Mouse (Mus musculus) limb, embryonic 12.5 days (tissue): ENCODE results near the gene Litaf. TPM values are rescaled to one million over a fixed set of nuclear protein-coding genes. Genes with fewer than 3 reads are reported as not detected.
A peak's percentile ranks its signal among the peaks of the same experiment; 100 is the strongest.

Source experiments
- ATAC-seq: fragments of 200-750 bp; cut with Nextera tagmentation; 2 replicates; pipeline ENCODE4 v1.8.0; 2017; ENCODE audit warnings: low read depth, moderate TSS enrichment; ENCODE audit not compliant: insufficient number of reproducible peaks, insufficient read depth, low FRiP score, low TSS enrichment
- H3K27ac ChIP-seq: fragments of 300-500 bp; sonication (generic); 2 replicates; pipeline ENCODE4 v1.5.1; 2016; ENCODE audit warnings: mild to moderate bottlenecking, moderate library complexity
- H3K27me3 ChIP-seq: fragments of 300-500 bp; sonication (generic); 2 replicates; pipeline ENCODE4 v1.6.1; 2016; ENCODE audit warnings: mild to moderate bottlenecking, moderate library complexity
- H3K36me3 ChIP-seq: fragments of 300-500 bp; sonication (generic); 2 replicates; pipeline ENCODE4 v1.6.1; 2016; ENCODE audit warnings: mild to moderate bottlenecking, moderate library complexity
- H3K4me1 ChIP-seq: fragments of 300-500 bp; sonication (generic); replicated peaks from 2 replicates; pipeline ENCODE4 v1.6.1; 2016
- H3K4me2 ChIP-seq: fragments of 300-500 bp; sonication (generic); 2 replicates; pipeline ENCODE4 v1.6.1; 2016; ENCODE audit warnings: mild to moderate bottlenecking, moderate library complexity
- H3K4me3 ChIP-seq: fragments of 300-500 bp; sonication (generic); replicated peaks from 2 replicates; pipeline ENCODE4 v1.5.1; 2016; ENCODE audit warnings: mild to moderate bottlenecking
- H3K9ac ChIP-seq: fragments of 300-500 bp; sonication (generic); replicated peaks from 2 replicates; pipeline ENCODE4 v1.6.1; 2016; ENCODE audit warnings: mild to moderate bottlenecking, moderate library complexity
- H3K9me3 ChIP-seq: fragments of 300-500 bp; sonication (generic); 2 replicates; pipeline ENCODE4 v1.6.1; 2016; ENCODE audit warnings: mild to moderate bottlenecking, moderate library complexity
- WGBS: fragments of 180-500 bp; shearing (Covaris S2); methylation state at CpG from one replicate; pipeline ENCODE4 v1.1.7; 2016; 5-methylcytosine and 5-hydroxymethylcytosine counted together
- polyA plus RNA-seq: library from polyadenylated mRNA; unstranded; fragments of >200 nt; fragmentation: Nextera tagmentation; extraction: Ambion mirVana; gene quantifications from 2 replicates; pipeline ENCODE4 v1.2.1, GENCODE M21; 2016

Gene Litaf
- polyA plus RNA-seq, 1 experiment from 2014 or later, result 103 TPM

DNA sequence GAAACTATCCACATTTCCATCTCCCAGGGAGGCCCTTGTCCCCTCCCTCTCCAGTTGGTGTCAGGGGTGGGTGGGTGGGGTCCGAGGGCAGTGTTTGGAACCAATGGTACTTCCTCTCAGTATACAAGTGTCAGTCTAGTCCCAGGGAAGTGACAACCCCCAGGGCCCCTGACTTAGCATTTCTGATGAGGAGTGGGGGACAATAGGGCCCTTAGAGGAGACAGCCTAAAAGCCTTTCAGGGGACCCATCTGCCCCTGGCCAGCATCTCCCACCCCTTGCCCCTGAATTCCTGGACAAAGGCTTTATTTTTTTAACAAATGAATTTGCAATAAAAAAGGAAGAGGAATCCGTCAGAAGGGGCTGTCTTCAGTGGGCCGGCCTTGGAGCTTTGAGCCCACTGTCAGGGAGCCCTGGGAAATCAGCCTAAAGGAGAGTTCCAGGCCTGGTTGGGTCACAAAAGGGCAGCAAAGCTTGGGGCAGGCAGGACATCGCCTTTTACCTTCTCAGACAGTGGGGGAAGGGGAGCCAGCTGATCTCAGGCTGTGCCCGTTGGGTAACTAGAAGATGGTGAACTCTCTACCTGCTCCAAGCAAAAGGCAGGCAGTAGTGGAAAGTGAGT, 129.1 kb downstream of the Litaf start:
- Histone ChIP-seq H3K27ac (no peak overlapping the region), H3K4me1 (no peaks in the 10 kb centered on the region), H3K4me3 (no peak overlapping the region), H3K36me3 (no peaks in the 10 kb centered on the region), H3K4me2 (no peak overlapping the region), H3K9ac (no peak overlapping the region), H3K27me3 (no peaks in the 10 kb centered on the region), H3K9me3 (no peaks in the 10 kb centered on the region)
- 54% methylated on average over 5 of the region's 5 CpGs for WGBS
- ATAC-seq, result no peak

DNA sequence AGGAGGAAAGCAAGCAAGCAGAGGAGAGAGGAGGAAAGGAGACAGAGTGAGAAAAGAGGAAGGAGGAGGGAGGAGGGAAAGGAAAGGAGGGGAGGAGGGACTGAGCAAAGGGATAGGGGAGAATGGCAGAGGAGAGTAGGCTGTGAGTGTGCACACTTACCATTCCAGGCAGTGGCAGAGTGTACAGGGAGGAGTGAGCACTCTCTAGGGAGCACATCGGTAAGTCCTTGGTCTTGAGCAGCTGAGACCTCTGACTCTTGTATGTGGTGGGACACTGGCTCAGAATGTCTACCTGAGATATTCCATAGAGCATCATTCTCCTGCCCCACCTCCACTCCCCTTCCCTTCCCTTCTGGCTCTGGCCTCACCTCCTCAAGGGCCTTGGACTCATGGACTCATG, 131.9 kb downstream of the Litaf start:
- H3K36me3 ChIP-seq, result no peaks in the 10 kb centered on the region
- H3K27me3 ChIP-seq, result no peaks in the 10 kb centered on the region
- no peak overlapping the region for H3K4me2 ChIP-seq
- peaks cover 14% of the 10 kb centered on the region for H3K9me3 ChIP-seq
- no peak overlapping the region for H3K27ac ChIP-seq
- ATAC-seq, result no peak
- no peak overlapping the region for H3K4me3 ChIP-seq
- 100% methylated on average over 1 of the region's 1 CpGs for WGBS
- no peak overlapping the region for H3K9ac ChIP-seq
- H3K4me1 ChIP-seq, result no peaks in the 10 kb centered on the region

DNA sequence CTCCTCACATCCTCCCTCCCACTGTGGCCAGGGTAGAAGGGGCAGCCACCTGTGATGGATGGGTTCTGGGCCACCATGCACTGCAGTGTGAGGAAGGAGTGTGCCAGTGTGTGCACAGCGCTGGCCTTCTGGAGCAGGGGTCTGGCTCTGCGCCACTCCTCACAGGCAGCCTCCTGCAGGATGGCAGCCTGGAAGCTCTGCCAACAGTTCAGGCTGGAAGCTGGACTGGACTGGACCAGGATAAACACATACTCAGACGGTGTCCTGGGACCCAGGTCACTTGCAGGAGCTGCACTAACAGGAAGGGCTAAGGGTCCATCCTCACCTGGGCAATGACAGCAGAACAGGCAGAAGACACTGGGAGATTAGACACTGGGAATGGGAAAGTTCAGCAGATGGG, 132.6 kb downstream of the Litaf start:
- no peaks in the 10 kb centered on the region for H3K4me1 ChIP-seq

DNA sequence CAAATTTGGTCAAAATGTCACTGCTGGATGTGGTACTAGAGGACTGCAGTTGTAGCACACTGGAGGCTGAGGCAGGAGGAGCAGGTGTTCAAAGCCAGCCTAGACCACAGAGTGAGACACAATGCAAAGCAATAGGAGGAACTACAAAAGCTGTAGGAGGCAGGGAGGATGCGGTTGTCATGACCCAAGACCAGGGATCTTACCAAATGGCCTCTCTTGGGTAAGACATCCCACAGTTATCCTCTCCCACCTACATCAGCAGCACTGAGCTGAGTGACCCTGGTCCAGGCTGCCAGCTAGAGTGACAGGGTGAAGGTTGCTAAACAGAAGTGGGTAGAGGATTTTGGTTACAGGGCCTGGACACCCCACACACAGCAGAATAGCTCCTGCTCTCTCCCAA, 138.9 kb downstream of the Litaf start:
- no peaks in the 10 kb centered on the region; the same call in 1 of the 2 replicates for H3K4me1 ChIP-seq
- WGBS, result 91% methylated on average over 1 of the region's 1 CpGs
- no peak overlapping the region for H3K27ac ChIP-seq
- H3K9ac ChIP-seq, result no peak overlapping the region
- H3K9me3 ChIP-seq, result peaks cover 14% of the 10 kb centered on the region
- no peak for ATAC-seq
- no peaks in the 10 kb centered on the region for H3K27me3 ChIP-seq
- H3K4me2 ChIP-seq, result no peak overlapping the region
- H3K4me3 ChIP-seq, result no peak overlapping the region
- no peaks in the 10 kb centered on the region for H3K36me3 ChIP-seq

More for the DNA sequence above, 132.6 kb downstream of the Litaf start:
- no peak for ATAC-seq
- Histone ChIP-seq H3K4me3 (no peak overlapping the region), H3K4me2 (no peak overlapping the region), H3K27ac (no peak overlapping the region), H3K36me3 (no peaks in the 10 kb centered on the region), H3K9ac (no peak overlapping the region), H3K9me3 (peaks cover 14% of the 10 kb centered on the region), H3K27me3 (no peaks in the 10 kb centered on the region)
- 90% methylated on average over 3 of the region's 3 CpGs for WGBS

DNA sequence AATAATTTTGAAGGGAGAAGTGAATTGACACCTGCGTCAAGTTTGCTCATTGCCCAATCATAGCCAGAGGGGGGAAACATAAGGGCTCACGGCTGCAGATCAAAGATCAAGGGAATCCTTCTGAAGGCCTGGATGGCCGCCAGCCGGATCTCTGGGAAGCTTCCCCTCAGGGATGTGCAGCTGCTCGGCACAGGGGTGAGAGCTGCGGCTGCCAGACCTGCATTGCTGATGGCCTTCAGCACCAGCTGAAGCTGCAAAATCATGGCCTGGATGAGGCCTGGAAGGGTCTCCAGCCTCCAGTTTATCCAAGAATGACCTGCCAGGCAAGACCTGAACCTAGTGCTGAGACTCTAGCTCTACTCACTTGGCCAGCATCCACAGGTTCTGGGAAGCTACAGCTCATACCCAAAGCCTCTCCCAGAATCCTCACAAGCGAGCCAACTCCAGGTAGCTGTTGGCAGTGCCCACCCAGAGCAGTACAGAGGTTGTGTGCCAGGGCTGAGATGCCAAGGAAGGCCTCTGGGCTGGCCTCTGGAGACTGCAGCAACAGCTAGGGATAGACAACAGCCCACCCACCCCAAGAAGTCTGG, 140.3 kb downstream of the Litaf start:
- H3K36me3 ChIP-seq, result no peaks in the 10 kb centered on the region
- H3K27ac ChIP-seq, result peak overlapping the region; percentile 45; the same call in 1 of the 2 replicates
- 28% methylated on average over 7 of the region's 7 CpGs for WGBS
- H3K9me3 ChIP-seq, result peaks cover 11% of the 10 kb centered on the region
- no peak overlapping the region for H3K4me2 ChIP-seq
- no peak for ATAC-seq
- no peak overlapping the region for H3K9ac ChIP-seq
- H3K4me3 ChIP-seq, result no peak overlapping the region
- no peaks in the 10 kb centered on the region for H3K27me3 ChIP-seq
- H3K4me1 ChIP-seq, result no peaks in the 10 kb centered on the region; the same call in 1 of the 2 replicates

DNA sequence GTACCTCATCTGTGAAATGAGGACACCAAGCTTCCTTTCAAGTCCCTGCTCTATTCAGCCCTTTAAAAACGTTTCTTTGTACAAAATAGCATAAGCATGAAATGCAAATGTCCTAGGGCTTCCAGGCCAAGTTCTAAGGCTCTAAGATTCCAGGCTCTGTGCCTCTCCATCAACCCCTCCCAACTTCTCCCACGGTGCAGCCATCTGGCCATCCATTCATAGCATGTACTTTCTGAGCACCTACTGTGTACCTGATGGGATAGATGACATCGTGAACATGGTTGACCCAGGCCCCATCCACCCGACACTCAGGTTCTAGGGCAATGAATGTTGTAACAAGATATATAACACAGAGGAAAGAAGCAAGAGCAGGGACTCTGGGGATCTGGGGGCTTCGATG, 142.4 kb downstream of the Litaf start:
- Histone ChIP-seq H3K4me3 (no peak overlapping the region), H3K9me3 (no peaks in the 10 kb centered on the region), H3K27me3 (no peaks in the 10 kb centered on the region), H3K9ac (no peak overlapping the region), H3K36me3 (no peaks in the 10 kb centered on the region), H3K4me2 (no peak overlapping the region), H3K4me1 (peaks cover 4% of the 10 kb centered on the region; the same call in 1 of the 2 replicates), H3K27ac (no peak overlapping the region)
- no peak for ATAC-seq
- WGBS, result 77% methylated on average over 5 of the region's 5 CpGs

DNA sequence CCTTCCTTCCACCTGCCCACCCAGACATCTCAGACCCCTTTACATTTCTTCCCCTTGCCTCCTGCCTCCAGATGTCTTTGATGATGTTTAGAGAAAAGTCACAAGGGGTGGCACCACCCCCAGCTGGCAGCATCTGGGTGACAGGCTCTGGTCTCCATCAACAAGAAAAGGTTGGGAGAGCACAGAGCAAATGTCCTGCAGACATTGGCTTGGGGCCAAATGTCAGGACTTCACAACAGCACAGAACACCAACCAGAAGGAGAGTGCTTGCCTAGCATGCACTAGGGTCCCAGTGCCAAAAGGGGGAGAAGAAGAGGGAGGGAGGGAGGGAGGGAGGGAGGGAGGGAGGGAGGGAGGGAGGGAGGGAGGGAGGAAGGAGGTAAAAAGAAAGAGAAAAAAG, 146.1 kb downstream of the Litaf start:
- no peaks in the 10 kb centered on the region for H3K36me3 ChIP-seq

DNA sequence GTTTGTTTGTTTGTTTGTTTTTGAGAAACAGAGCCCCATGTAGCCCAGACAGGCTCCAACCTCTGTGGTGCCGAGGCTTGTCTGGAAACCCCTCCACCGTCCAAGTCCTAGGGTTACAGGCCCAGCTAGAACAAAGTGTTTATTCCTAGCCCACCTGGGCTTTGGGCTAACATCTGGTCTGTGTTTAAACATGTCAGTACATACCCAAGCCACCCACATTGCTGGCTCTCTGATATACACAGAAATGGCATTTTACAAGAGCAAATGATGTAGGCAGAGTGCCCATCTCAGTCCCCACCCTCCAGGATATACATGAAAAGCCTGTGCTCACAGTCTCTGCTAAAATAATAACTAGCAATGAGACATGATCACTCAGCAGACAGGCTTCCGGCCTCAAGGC, 149.7 kb downstream of the Litaf start:
- no peak overlapping the region for H3K9ac ChIP-seq
- H3K36me3 ChIP-seq, result no peaks in the 10 kb centered on the region
- WGBS, result 35% methylated on average over 3 of the region's 3 CpGs
- ATAC-seq, result no peak
- H3K27ac ChIP-seq, result no peak overlapping the region
- no peak overlapping the region for H3K4me2 ChIP-seq
- H3K4me3 ChIP-seq, result no peak overlapping the region
- H3K4me1 ChIP-seq, result peaks cover 19% of the 10 kb centered on the region
- H3K9me3 ChIP-seq, result no peaks in the 10 kb centered on the region
- no peaks in the 10 kb centered on the region for H3K27me3 ChIP-seq

More for the DNA sequence above, 146.1 kb downstream of the Litaf start:
- H3K4me1 ChIP-seq, result peaks cover 14% of the 10 kb centered on the region
- no peaks in the 10 kb centered on the region for H3K9me3 ChIP-seq
- H3K4me2 ChIP-seq, result no peak overlapping the region
- no peaks in the 10 kb centered on the region for H3K27me3 ChIP-seq
- H3K9ac ChIP-seq, result no peak overlapping the region
- H3K4me3 ChIP-seq, result no peak overlapping the region
- H3K27ac ChIP-seq, result no peak overlapping the region
- no peak for ATAC-seq

DNA sequence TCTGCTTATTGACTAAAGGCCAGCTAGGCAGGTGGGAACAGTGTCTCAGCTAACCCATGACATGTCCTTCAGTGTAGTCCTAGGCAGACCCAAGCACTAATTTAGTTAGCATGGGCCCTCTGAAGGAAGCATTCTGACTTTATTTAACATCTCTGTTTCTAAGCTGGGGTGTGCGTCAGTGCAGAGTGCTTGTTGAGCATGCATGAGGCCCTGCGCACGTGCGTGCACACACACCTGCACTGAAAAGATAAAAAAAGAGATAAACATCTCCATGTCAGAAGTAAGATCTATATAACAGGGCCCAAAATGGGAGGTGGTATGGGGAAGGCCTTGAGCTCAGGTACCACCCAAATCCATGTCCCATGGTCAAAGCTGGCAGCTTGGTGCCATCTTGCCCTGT, 150.9 kb downstream of the Litaf start:
- Histone ChIP-seq H3K36me3 (no peaks in the 10 kb centered on the region), H3K9me3 (no peaks in the 10 kb centered on the region), H3K27me3 (no peaks in the 10 kb centered on the region), H3K27ac (no peak overlapping the region), H3K4me2 (no peak overlapping the region), H3K4me1 (peaks cover 24% of the 10 kb centered on the region), H3K9ac (no peak overlapping the region), H3K4me3 (no peak overlapping the region)
- ATAC-seq, result no peak
- 96% methylated on average over 4 of the region's 4 CpGs for WGBS

DNA sequence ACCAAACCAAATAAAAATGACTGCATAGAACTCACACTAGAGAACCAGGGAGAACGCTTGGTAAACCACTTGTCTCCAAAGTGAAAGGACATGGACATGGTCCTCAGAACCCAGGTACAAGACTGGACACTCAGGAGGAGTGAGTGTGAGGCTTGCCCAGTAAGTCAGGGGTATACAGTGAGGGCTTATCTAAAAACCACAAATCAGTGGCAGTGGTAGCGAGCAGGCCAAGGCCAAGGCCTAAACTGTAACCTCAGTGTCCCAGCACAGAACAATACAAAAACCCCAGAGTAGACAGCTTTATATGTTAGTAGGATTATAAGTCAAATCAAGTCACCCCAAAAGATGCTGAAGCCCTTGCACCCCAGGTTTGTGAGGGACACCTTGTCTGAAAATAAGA, 154.9 kb downstream of the Litaf start:
- H3K9me3 ChIP-seq, result no peaks in the 10 kb centered on the region
- H3K27me3 ChIP-seq, result no peaks in the 10 kb centered on the region
- H3K9ac ChIP-seq, result no peak overlapping the region
- no peak overlapping the region for H3K27ac ChIP-seq
- ATAC-seq, result no peak
- peaks cover 14% of the 10 kb centered on the region for H3K4me1 ChIP-seq
- no peaks in the 10 kb centered on the region for H3K36me3 ChIP-seq
- H3K4me2 ChIP-seq, result no peak overlapping the region
- WGBS, result 90% methylated on average over 2 of the region's 2 CpGs
- no peak overlapping the region for H3K4me3 ChIP-seq

DNA sequence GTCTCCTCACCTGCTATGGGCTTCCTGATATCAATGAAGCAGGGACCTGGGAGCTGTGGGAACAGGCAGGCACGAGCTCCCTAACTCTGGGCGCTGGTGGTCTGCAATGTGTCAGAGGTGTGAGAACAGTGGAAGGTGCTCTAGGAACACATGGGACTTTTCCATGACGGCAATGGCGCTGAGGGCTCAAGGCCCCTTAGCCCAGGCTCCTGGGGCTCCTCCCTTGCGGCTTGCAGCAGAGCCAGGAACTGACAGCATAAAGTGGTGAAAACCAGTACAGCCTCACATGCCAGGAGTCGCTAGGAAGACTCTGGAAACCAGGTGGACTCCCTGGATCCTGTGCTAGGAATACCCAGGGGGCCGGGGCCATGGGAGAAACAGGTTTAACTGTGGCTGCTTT, 155.4 kb downstream of the Litaf start:
- H3K9me3 ChIP-seq, result no peaks in the 10 kb centered on the region
- H3K4me1 ChIP-seq, result peaks cover 14% of the 10 kb centered on the region
- no peaks in the 10 kb centered on the region for H3K36me3 ChIP-seq
- H3K27me3 ChIP-seq, result no peaks in the 10 kb centered on the region
- WGBS, result 64% methylated on average over 7 of the region's 7 CpGs
- ATAC-seq, result no peak
- H3K9ac ChIP-seq, result no peak overlapping the region
- no peak overlapping the region for H3K27ac ChIP-seq
- no peak overlapping the region for H3K4me2 ChIP-seq
- no peak overlapping the region for H3K4me3 ChIP-seq
